Mouse (Mus musculus) erythroid progenitor cell, adult 5-6 weeks (primary cell): Measurements from ENCODE around the gene Sema7a. TPM values are rescaled to one million over a fixed set of nuclear protein-coding genes. Genes with fewer than 3 reads are reported as not detected.
A peak's percentile ranks its signal among the peaks of the same experiment; 100 is the strongest.

Source experiments
- ATAC-seq: replicated peaks from 2 replicates; pipeline ENCODE4 v1.8.0; 2016; ENCODE audit warnings: moderate number of reproducible peaks, mild to moderate bottlenecking, moderate TSS enrichment, inconsistent platforms; ENCODE audit not compliant: poor library complexity, low FRiP score, severe bottlenecking
- total RNA-seq, 2 experiments: library from RNA; stranded (forward) in 1 of 2; stranded (reverse) in 1 of 2; fragments of 150-400 nt in 1 of 2; fragments of 186-747, 209-891 nt in 1 of 2; gene quantifications; 2 replicates each; pipeline versions ENCODE4 v1.2.3 to v1.2.4; 2015 to 2017; ENCODE audit warnings: low replicate concordance in 2 of 2

Sema7a gene
- total RNA-seq, 2 experiments from 2014 or later: 0.42 TPM; not detected in 1

GRCm38 (mm10) chr9:57972776-57973439 lies 33.0 kb downstream of the Sema7a start:
- ATAC-seq: no peak

GRCm38 (mm10) chr9:57973440-57974066 lies 33.6 kb downstream of the Sema7a start:
- ATAC-seq: no peak

GRCm38 (mm10) chr9:57974221-57974620 lies 34.3 kb downstream of the Sema7a start:
- ATAC-seq: no peak

GRCm38 (mm10) chr9:57975200-57975821 lies 35.4 kb downstream of the Sema7a start:
- ATAC-seq: no peak

- ATAC-seq: no peak
These were observed 38.1 kb downstream of the Sema7a start for GRCm38 (mm10) chr9:57978025-57978424.

- no peak for ATAC-seq
These were observed 38.9 kb downstream of the Sema7a start for GRCm38 (mm10) chr9:57978858-57979257.

GRCm38 (mm10) chr9:57980570-57980969 lies 40.7 kb downstream of the Sema7a start:
- no peak for ATAC-seq

GRCm38 (mm10) chr9:57985304-57985703 lies 45.4 kb downstream of the Sema7a start:
- no peak for ATAC-seq

- ATAC-seq: no peak
These were observed 46.4 kb downstream of the Sema7a start for GRCm38 (mm10) chr9:57986293-57986692.

GRCm38 (mm10) chr9:57988098-57988497 lies 48.2 kb downstream of the Sema7a start:
- no peak for ATAC-seq

GRCm38 (mm10) chr9:57989309-57989708 lies 49.4 kb downstream of the Sema7a start:
- no peak for ATAC-seq

GRCm38 (mm10) chr9:57990438-57991110 lies 50.7 kb downstream of the Sema7a start:
- 0 out of 2 replicates have a peak, but pooled peaks have one; percentile 32 for ATAC-seq

- ATAC-seq: no peak
These were observed 52.1 kb downstream of the Sema7a start for GRCm38 (mm10) chr9:57992060-57992459.

GRCm38 (mm10) chr9:57992781-57993591 lies 53.1 kb downstream of the Sema7a start:
- no peak for ATAC-seq

GRCm38 (mm10) chr9:57995282-57995681 lies 55.4 kb downstream of the Sema7a start:
- ATAC-seq: no peak

- ATAC-seq: no peak
These were observed 57.7 kb downstream of the Sema7a start for GRCm38 (mm10) chr9:57997511-57998031.

GRCm38 (mm10) chr9:57998032-57998659 lies 58.2 kb downstream of the Sema7a start:
- peak; percentile 59; the same call in 1 of the 2 replicates for ATAC-seq

- no peak for ATAC-seq
These were observed 58.8 kb downstream of the Sema7a start for GRCm38 (mm10) chr9:57998685-57999084.

- no peak for ATAC-seq
These were observed 59.8 kb downstream of the Sema7a start for GRCm38 (mm10) chr9:57999676-58000075.
